Mouse (Mus musculus): ENCODE data around the gene Cldn6. TPM values are rescaled to one million over a fixed set of nuclear protein-coding genes. Genes with fewer than 3 reads are reported as not detected.

Cldn6 gene
- polyA plus RNA-seq, 1 experiment from 2014 or later, result 33.4 TPM

DNA sequence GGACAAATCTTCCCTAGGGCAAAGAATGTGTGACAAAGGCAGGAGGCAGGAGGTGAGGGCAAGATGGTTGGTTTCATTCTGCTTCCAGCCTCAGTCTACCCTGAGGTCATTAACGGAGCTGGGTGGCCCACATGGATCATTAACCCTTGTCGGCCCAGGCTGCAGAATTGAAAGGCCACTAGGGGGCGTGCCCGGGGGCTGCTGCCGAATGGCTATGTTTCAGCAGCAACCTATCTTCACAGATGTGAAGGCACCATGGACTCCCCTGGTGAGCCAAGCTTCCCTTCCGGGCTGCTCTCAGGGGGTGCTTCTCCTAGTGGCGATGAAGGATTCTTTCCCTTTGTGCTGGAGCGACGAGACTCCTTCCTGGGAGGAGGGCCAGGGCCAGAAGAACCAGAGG is 17.5 kb upstream of the Cldn6 start:
- Histone ChIP-seq H3K4me1 (peaks cover 16% of the 10 kb centered on the region), H3K9me3 (no peaks in the 10 kb centered on the region), H3K27me3 (ENCODE audit: insufficient read depth, poor library complexity, severe bottlenecking) (peaks cover 64% of the 10 kb centered on the region), H3K4me3 (no peak overlapping the region), H3K36me3 (peaks cover 5% of the 10 kb centered on the region), H3K27ac (no peak overlapping the region)
- WGBS, result 2% methylated on average over 9 of the region's 9 CpGs
- DNase-seq (ENCODE audit: low spot score), result no peak

DNA sequence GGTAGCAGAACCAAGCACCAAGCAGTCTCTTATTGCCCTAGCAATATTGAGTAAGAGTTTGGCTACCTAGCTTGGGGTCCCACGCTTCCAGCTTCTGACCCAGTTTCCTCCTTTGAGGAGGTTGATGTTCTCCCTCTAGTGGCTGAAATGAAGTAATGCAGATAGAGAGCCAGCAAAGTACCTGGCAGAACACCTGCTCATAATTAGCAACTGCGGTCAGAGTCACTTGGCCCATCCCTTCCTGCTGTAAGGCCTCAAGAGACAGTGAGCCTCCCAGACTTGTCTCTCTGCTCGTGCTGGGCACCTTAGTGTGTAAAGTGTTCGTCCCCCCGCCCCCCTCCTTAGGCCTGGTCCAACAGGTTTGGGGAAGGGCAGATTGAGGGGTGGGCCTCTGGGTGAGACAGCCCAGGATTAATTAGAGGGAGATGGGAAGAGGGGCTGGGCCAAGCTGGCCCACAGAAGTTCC is 14.5 kb upstream of the Cldn6 start:
- WGBS, result 16% methylated on average over 5 of the region's 5 CpGs
- H3K9me3 ChIP-seq, result no peaks in the 10 kb centered on the region
- H3K36me3 ChIP-seq, result peaks cover 34% of the 10 kb centered on the region
- no peak for DNase-seq (ENCODE audit: low spot score)
- no peak overlapping the region for H3K4me3 ChIP-seq
- H3K27ac ChIP-seq, result no peak overlapping the region
- peaks cover 16% of the 10 kb centered on the region for H3K4me1 ChIP-seq
- H3K27me3 ChIP-seq (ENCODE audit: insufficient read depth, poor library complexity, severe bottlenecking), result peaks cover 43% of the 10 kb centered on the region

DNA sequence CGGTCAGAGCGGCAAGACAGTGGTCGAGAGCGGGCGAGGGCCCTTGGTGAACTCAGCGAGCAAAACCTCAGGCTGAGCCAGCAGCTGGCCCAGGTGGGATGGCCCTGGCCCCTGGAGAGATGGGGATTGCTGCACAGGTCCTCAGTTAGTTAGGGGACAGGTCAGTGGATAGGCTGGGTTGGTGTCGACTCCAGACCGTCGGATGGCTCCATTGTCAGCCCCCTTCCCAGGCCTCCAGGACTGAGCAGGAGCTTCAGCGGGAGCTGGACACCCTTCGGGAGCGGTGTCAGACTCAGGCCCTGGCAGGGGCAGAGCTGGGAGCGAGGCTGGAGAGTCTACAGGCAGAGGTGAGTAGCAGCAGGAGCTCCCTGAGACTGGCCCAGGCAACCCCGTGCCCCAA is 13.5 kb upstream of the Cldn6 start:
- 81% methylated on average over 14 of the region's 14 CpGs for WGBS
- Histone ChIP-seq H3K4me3 (no peak overlapping the region), H3K4me1 (peaks cover 13% of the 10 kb centered on the region), H3K27me3 (ENCODE audit: insufficient read depth, poor library complexity, severe bottlenecking) (peaks cover 34% of the 10 kb centered on the region), H3K9me3 (no peaks in the 10 kb centered on the region), H3K27ac (no peak overlapping the region), H3K36me3 (peaks cover 44% of the 10 kb centered on the region)
- DNase-seq (ENCODE audit: low spot score), result no peak

DNA sequence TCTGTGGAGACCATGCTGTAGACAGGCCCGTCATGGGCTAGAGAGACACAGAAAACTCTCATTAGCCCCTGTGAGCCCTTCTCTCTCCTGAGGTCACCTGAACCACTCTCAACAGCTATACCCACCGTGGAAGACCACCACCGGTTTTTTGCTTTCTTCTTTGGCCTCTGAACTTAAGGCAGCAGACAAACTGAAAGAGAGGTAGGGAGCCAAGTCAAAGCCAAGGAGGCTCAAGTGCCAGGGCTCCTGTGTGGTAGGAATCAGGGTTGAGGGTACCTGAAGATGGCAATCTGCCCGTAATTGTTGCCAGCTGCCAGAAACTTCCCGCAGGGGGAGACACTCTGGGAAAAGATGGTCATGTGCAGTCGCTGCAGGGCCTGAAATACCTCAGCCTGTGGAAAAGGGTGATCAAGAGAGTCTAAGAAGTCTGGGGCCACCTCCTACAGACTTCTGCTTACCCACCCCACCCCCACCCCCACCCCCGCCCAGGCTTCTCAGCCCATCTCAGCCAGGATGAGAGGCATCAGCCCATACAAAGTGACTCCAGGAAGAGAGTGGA is 8.5 kb upstream of the Cldn6 start:
- DNase-seq (ENCODE audit: low spot score), result no peak
- peaks cover 54% of the 10 kb centered on the region for H3K36me3 ChIP-seq
- 88% methylated on average over 7 of the region's 7 CpGs for WGBS
- H3K4me3 ChIP-seq, result no peak overlapping the region
- peaks cover 24% of the 10 kb centered on the region for H3K4me1 ChIP-seq
- H3K9me3 ChIP-seq, result no peaks in the 10 kb centered on the region
- H3K27ac ChIP-seq, result no peak overlapping the region
- H3K27me3 ChIP-seq (ENCODE audit: insufficient read depth, poor library complexity, severe bottlenecking), result peaks cover 9% of the 10 kb centered on the region; the same call in 1 of the 2 replicates

DNA sequence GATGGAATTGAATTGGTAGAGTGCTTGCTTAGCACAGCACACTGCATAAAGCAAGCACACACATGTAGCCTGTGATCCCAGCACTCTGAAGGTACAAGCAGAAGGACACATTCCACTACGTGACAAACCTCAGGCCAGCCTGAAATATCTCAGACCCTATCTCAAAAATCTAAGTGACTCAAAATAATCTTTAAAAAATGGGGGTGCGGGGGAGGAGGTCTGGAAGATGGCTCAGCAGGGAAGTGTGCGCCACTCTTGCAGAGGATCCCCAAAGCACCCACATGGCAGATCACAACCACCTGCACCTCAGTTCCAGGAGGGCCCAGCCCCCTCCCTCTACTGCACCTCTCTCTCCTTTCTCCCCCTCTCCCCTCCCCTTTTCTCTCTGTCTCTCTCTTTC is 7.5 kb upstream of the Cldn6 start:
- H3K4me1 ChIP-seq, result peaks cover 29% of the 10 kb centered on the region
- no peaks in the 10 kb centered on the region for H3K9me3 ChIP-seq
- H3K4me3 ChIP-seq, result no peak overlapping the region
- peaks cover 10% of the 10 kb centered on the region; the same call in 1 of the 2 replicates for H3K27me3 ChIP-seq (ENCODE audit: insufficient read depth, poor library complexity, severe bottlenecking)
- H3K36me3 ChIP-seq, result peaks cover 50% of the 10 kb centered on the region
- DNase-seq (ENCODE audit: low spot score), result no peak
- H3K27ac ChIP-seq, result no peak overlapping the region
- WGBS, result 78% methylated on average over 3 of the region's 3 CpGs

DNA sequence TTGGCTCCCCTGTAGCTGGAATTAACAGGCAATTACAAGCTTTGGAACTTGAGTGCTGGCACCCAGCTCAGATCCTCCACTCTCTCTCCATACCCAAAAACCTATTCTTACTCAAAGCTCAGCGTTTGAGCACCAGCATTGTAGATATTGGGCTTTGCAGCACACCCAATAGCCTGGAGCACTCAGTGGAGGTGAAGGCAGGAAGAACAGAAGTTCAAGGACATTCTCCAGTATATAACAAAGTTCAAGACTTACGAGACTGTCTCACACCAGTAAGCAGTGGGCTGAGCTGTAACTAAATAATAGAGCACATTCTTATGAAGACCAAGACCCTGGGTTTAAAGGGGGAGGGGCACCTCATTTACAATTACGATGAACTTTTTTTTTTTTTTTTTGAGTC is 6.3 kb upstream of the Cldn6 start:
- WGBS, result 63% methylated on average over 3 of the region's 3 CpGs

DNA sequence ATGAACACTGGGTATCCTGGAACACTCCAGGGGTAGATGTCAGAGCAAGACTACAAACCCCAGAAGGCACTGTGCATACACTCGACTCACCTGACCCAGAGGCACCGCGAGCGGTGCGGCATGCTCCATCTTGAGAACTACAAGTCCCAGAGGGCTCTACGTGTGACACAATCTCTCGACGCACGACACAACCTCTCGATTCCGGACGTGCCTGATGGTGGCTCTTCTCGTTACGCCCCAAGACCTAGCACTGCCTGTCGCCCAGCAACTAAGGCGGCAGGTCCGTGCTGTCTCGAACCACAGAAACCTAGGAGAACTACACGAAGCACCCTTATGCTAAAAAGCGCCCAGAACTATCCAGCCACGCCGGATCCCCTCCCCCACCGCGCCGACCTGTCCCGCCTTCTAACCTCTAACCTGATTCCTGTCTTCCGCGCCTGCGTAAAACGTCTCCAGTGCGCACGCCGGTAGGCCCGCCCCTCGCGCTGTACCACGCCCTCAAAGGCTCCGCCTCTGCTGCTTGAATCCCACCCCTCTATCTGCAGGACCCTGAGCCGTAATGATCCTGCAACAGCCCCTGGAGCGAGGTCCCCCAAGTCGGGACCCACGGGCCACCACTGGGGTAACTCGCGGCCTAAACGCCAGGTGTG is 5.5 kb upstream of the Cldn6 start, which contains the start of the genes Hcfc1r1 and Thoc6:
TSS of gene Hcfc1r1 (plus strand) at position 173 of the 650 bp plus-strand sequence.
TSS of gene Thoc6 (minus strand) at position 459 of the 650 bp plus-strand sequence.
- peak; percentile 98 for DNase-seq (ENCODE audit: low spot score)
- Histone ChIP-seq H3K27ac (peak within 1 kb of the TSS; percentile 90), H3K9me3 (no peaks in the 10 kb centered on the region), H3K4me3 (peak within 1 kb of the TSS; percentile 72), H3K36me3 (peaks cover 30% of the 10 kb centered on the region), H3K4me1 (peaks cover 37% of the 10 kb centered on the region), H3K27me3 (ENCODE audit: insufficient read depth, poor library complexity, severe bottlenecking) (peaks cover 14% of the 10 kb centered on the region)
- WGBS, result under 1% methylated on average over 45 of the region's 45 CpGs

More for the DNA sequence above, 6.3 kb upstream of the Cldn6 start:
- peaks cover 10% of the 10 kb centered on the region; the same call in 1 of the 2 replicates for H3K27me3 ChIP-seq (ENCODE audit: insufficient read depth, poor library complexity, severe bottlenecking)
- no peak overlapping the region for H3K27ac ChIP-seq
- no peaks in the 10 kb centered on the region for H3K9me3 ChIP-seq
- H3K36me3 ChIP-seq, result peaks cover 37% of the 10 kb centered on the region
- peaks cover 37% of the 10 kb centered on the region for H3K4me1 ChIP-seq
- no peak for DNase-seq (ENCODE audit: low spot score)
- H3K4me3 ChIP-seq, result peak overlapping the region; percentile 72

DNA sequence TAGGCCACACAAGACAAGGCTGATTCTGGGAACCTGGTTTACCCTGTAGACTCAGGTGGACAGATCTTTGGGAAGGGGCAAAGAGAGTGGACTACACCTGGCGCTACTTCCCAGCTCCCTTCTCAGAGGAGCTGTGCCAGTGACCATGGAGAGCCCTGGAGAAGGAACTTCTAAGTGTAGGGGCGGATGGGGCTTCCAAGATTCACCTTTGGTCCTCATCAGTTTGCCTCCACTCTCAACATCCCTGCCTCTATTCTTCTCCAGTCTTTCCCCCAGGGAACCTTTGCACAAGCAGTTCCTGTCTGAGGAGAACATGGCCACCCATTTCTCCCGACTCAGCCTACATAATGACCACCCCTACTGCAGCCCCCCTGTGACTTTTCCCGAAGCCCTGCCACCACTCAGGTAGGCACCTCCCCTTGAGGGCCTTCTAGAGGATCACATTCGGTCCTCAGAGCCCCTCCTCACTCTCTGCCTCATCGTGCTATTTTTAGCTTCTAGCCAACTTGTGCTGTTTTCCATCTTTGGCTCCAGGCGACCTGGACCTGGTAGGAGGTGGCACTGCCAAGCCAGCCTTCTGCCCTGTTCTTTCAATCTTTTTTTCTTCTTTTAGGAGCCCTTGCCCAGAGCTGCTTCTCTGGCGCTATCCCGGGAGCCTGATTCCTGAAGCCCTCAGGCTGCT is 4.6 kb upstream of the Cldn6 start:
- DNase-seq (ENCODE audit: low spot score), result no peak
- Histone ChIP-seq H3K4me3 (peak overlapping the region; percentile 72), H3K36me3 (peaks cover 21% of the 10 kb centered on the region), H3K4me1 (peaks cover 41% of the 10 kb centered on the region), H3K9me3 (no peaks in the 10 kb centered on the region), H3K27me3 (ENCODE audit: insufficient read depth, poor library complexity, severe bottlenecking) (peaks cover 22% of the 10 kb centered on the region), H3K27ac (peak overlapping the region; percentile 90)
- WGBS, result 22% methylated on average over 9 of the region's 9 CpGs

DNA sequence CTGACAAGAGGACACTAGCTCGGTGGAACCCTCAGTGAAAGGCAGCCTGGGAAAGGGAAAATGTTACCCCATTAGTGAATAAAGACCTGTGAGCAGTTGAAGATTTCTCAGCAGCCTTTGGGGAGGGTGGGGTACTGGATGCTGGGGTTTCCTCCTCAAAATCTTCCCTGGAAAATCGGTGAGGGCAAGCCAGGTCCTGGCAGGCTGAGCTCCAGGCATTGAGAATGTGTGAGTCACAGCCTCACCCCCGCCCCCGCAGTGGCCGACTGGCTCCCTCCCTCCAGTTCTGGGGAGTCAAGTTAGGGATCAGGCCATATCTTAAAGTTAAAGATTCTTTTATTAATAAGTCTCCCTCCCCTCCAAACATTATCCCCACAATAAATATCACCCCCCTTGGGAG is 3.9 kb upstream of the Cldn6 start:
- no peak for DNase-seq (ENCODE audit: low spot score)
- H3K27me3 ChIP-seq (ENCODE audit: insufficient read depth, poor library complexity, severe bottlenecking), result peaks cover 30% of the 10 kb centered on the region
- H3K4me1 ChIP-seq, result peaks cover 44% of the 10 kb centered on the region
- WGBS, result 9% methylated on average over 5 of the region's 5 CpGs
- peak overlapping the region; percentile 72 for H3K4me3 ChIP-seq
- no peaks in the 10 kb centered on the region for H3K9me3 ChIP-seq
- peak overlapping the region; percentile 90 for H3K27ac ChIP-seq
- H3K36me3 ChIP-seq, result peaks cover 15% of the 10 kb centered on the region

DNA sequence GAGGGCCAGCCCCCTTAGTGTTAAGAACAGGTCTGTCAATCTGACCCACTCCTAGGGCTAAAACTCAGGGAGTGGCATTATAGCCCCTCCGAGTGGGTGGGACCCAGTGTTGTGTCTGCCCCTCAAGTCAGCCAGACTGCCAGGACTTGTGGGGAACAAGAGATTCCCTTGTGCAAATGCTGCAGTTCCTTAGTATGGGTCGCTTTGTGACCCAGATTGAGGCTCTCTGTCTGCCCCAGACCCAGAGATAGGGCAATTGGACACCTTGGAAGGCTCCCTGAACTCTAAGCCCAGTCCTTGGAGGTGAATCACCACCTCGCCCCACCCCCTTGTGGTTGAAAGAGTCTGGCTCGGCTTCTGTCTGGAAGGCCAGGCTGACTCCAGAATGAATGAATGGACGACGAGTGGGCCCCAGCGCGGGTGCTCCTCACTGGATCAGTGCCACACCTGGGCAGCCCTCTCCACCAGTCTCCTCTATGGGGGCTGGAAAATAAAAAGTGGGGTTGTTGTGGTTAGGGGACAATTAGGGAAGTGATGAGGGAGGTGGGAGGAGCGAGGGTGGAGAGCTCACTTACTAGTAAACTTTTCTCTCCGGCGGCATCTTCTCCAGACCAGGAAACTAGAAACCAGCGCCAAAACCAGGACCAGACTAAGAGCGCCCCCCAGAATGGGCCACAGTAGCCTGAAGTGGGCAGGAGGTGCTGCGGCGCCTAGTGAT is 3.3 kb upstream of the Cldn6 start:
- Histone ChIP-seq H3K36me3 (peaks cover 9% of the 10 kb centered on the region; the same call in 1 of the 2 replicates), H3K4me3 (peak overlapping the region; percentile 72), H3K27ac (peak overlapping the region; percentile 90), H3K27me3 (ENCODE audit: insufficient read depth, poor library complexity, severe bottlenecking) (peaks cover 36% of the 10 kb centered on the region), H3K4me1 (peaks cover 44% of the 10 kb centered on the region), H3K9me3 (no peaks in the 10 kb centered on the region)
- 7% methylated on average over 15 of the region's 15 CpGs for WGBS
- DNase-seq (ENCODE audit: low spot score), result no peak

DNA sequence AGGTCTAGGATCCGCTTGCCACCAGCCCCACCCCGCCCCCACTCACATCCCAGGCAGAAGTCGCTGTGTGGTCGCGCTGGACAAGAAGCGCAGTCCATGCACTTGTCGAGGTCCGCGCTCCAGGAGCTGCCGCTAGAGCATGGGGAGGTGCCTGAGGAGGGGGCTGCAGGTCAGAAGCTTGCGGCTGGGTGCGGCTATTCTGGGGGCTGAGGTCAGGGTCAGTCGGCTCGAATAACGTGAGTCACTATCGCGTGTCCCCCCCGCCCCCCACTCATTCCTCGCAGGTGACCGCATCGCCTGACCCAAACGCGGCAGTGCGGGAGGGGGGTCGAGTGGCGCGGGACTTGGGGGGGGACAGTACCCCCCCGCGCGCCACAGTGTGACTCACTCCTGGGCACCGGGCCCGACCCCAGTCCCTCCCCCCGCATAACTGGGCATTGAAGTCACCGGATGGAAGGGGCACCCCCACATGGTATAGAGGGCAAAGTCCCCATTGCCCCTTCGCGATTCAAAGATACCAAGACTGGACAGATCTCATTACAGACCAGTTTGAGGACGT is 2.5 kb upstream of the Cldn6 start:
- Histone ChIP-seq H3K36me3 (peaks cover 7% of the 10 kb centered on the region; the same call in 1 of the 2 replicates), H3K4me3 (peak overlapping the region; percentile 72), H3K27ac (peak overlapping the region; percentile 90), H3K9me3 (no peaks in the 10 kb centered on the region), H3K4me1 (peaks cover 44% of the 10 kb centered on the region), H3K27me3 (ENCODE audit: insufficient read depth, poor library complexity, severe bottlenecking) (peaks cover 44% of the 10 kb centered on the region)
- under 1% methylated on average over 37 of the region's 37 CpGs for WGBS
- peak; percentile 80 for DNase-seq (ENCODE audit: low spot score)

DNA sequence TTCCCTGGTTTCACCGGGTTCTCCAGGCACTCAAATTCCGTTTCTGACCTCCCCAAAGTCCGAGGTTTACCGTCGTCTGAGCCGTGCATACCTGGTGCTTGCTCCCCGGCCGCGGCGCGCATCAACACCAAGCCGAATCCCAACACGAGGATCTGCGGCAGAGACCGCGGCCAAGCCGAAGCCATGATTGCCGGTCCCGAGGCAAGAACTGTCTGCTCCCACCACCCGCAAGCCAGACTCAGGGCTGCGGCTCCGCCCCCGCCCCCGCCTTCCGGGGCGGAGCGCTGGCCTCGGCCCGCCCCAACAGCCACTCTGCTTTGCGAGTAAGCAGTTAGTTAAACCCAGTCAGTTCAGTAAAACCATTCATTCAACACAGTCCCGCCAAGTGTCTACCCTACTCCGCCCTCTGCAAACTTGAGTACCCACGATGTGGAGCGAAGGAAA is 1.8 kb upstream of the Cldn6 start, which contains the start of gene Tnfrsf12a:
TSS of gene Tnfrsf12a (minus strand) at position 233 of the 444 bp plus-strand sequence.
- Histone ChIP-seq H3K36me3 (peaks cover 3% of the 10 kb centered on the region; the same call in 1 of the 2 replicates), H3K9me3 (no peaks in the 10 kb centered on the region), H3K27me3 (ENCODE audit: insufficient read depth, poor library complexity, severe bottlenecking) (peaks cover 51% of the 10 kb centered on the region), H3K27ac (peak within 1 kb of the TSS; percentile 90), H3K4me3 (peak within 1 kb of the TSS; percentile 72), H3K4me1 (peaks cover 44% of the 10 kb centered on the region)
- peak; percentile 95 for DNase-seq (ENCODE audit: low spot score)
- under 1% methylated on average over 34 of the region's 34 CpGs for WGBS

All from heart, embryonic 10.5 days (tissue).